Mouse (Mus musculus) forebrain, embryonic 15.5 days (tissue): ENCODE data around the gene Ly6g6d. TPM values are rescaled to one million over a fixed set of nuclear protein-coding genes. Genes with fewer than 3 reads are reported as not detected.
"Not testable (repeated sequence)": the region's sequence is repeated elsewhere in the genome, so short reads cannot be mapped to it uniquely, and the experiment has no call there.

ENCODE experiments used
- ATAC-seq: fragments of 200-750 bp; cut with Nextera tagmentation; replicated peaks from 2 replicates; pipeline ENCODE4 v1.8.0; 2017; ENCODE audit warnings: mild to moderate bottlenecking, moderate TSS enrichment, moderate library complexity
- H3K27ac ChIP-seq: fragments of 300-500 bp; sonication (generic); replicated peaks from 2 replicates; pipeline ENCODE4 v1.5.1; 2015; ENCODE audit warnings: mild to moderate bottlenecking, inconsistent platforms
- H3K27me3 ChIP-seq: fragments of 300-500 bp; sonication (generic); 2 replicates; pipeline ENCODE4 v1.6.1; 2015; ENCODE audit warnings: inconsistent platforms
- H3K36me3 ChIP-seq: fragments of 300-500 bp; sonication (generic); 2 replicates; pipeline ENCODE4 v1.6.1; 2015; ENCODE audit warnings: mild to moderate bottlenecking, inconsistent platforms
- H3K4me1 ChIP-seq: fragments of 300-500 bp; sonication (generic); 2 replicates; pipeline ENCODE4 v1.6.1; 2015; ENCODE audit warnings: inconsistent platforms
- H3K4me2 ChIP-seq: fragments of 300-500 bp; sonication (generic); replicated peaks from 2 replicates; pipeline ENCODE4 v1.6.1; 2015; ENCODE audit warnings: mild to moderate bottlenecking, inconsistent platforms
- H3K4me3 ChIP-seq: fragments of 300-500 bp; sonication (generic); 2 replicates; pipeline ENCODE4 v1.5.1; 2015; ENCODE audit warnings: mild to moderate bottlenecking, inconsistent platforms
- H3K9ac ChIP-seq: fragments of 300-500 bp; sonication (generic); replicated peaks from 2 replicates; pipeline ENCODE4 v1.6.1; 2015; ENCODE audit warnings: mild to moderate bottlenecking, inconsistent platforms
- H3K9me3 ChIP-seq: fragments of 300-500 bp; sonication (generic); 2 replicates; pipeline ENCODE4 v1.6.1; 2016; ENCODE audit warnings: inconsistent platforms
- WGBS: fragments of 180-500 bp; shearing (Covaris S2); methylation state at CpG from one replicate; pipeline ENCODE4 v1.1.7; 2015; ENCODE audit warnings: mixed read lengths; 5-methylcytosine and 5-hydroxymethylcytosine counted together
- polyA plus RNA-seq: library from polyadenylated mRNA; unstranded; fragments of >200 nt; fragmentation: Nextera tagmentation; extraction: Ambion mirVana; gene quantifications from 2 replicates; pipeline ENCODE4 v1.2.1, GENCODE M21; 2015

The Ly6g6d gene
- polyA plus RNA-seq, 1 experiment from 2014 or later, result 0.46 TPM

GRCm38 (mm10) chr17:35033703-35034102, 44.2 kb downstream of the Ly6g6d start:
- WGBS, result 89% methylated on average over 1 of the region's 1 CpGs
- not testable (repeated sequence) for H3K27me3 ChIP-seq, H3K27ac ChIP-seq, H3K4me3 ChIP-seq, ATAC-seq, H3K9ac ChIP-seq, H3K4me2 ChIP-seq, H3K9me3 ChIP-seq, H3K36me3 ChIP-seq, H3K4me1 ChIP-seq

- peaks cover 14% of the 10 kb centered on the region for H3K4me1 ChIP-seq
- WGBS, result 76% methylated on average over 8 of the region's 8 CpGs
- no peaks in the 10 kb centered on the region for H3K36me3 ChIP-seq
- no peaks in the 10 kb centered on the region for H3K27me3 ChIP-seq
- no peaks in the 10 kb centered on the region for H3K9me3 ChIP-seq
- no peak overlapping the region for H3K4me2 ChIP-seq
- no peak overlapping the region for H3K4me3 ChIP-seq
- ATAC-seq, result no peak
- no peak overlapping the region for H3K9ac ChIP-seq
- H3K27ac ChIP-seq, result no peak overlapping the region
Observed at GRCm38 (mm10) chr17:35032323-35032870, 45.5 kb downstream of the Ly6g6d start.

GRCm38 (mm10) chr17:35031880-35032279, 46.0 kb downstream of the Ly6g6d start:
- Histone ChIP-seq H3K4me3 (no peak overlapping the region), H3K9ac (no peak overlapping the region), H3K9me3 (no peaks in the 10 kb centered on the region), H3K27me3 (no peaks in the 10 kb centered on the region), H3K4me1 (peaks cover 19% of the 10 kb centered on the region), H3K4me2 (no peak overlapping the region), H3K36me3 (no peaks in the 10 kb centered on the region), H3K27ac (no peak overlapping the region)
- WGBS, result 90% methylated on average over 7 of the region's 7 CpGs
- no peak for ATAC-seq

GRCm38 (mm10) chr17:35031272-35031671, 46.6 kb downstream of the Ly6g6d start:
- Histone ChIP-seq H3K9ac (no peak overlapping the region), H3K27ac (no peak overlapping the region), H3K36me3 (no peaks in the 10 kb centered on the region), H3K4me2 (no peak overlapping the region), H3K27me3 (no peaks in the 10 kb centered on the region), H3K4me3 (no peak overlapping the region), H3K4me1 (peaks cover 24% of the 10 kb centered on the region), H3K9me3 (no peaks in the 10 kb centered on the region)
- no peak for ATAC-seq
- WGBS, result 89% methylated on average over 11 of the region's 11 CpGs

- Histone ChIP-seq H3K9ac (no peak overlapping the region), H3K36me3 (no peaks in the 10 kb centered on the region), H3K27ac (no peak overlapping the region), H3K4me2 (peak overlapping the region; percentile 13; the same call in 1 of the 2 replicates), H3K27me3 (no peaks in the 10 kb centered on the region), H3K9me3 (no peaks in the 10 kb centered on the region), H3K4me3 (no peak overlapping the region), H3K4me1 (peaks cover 29% of the 10 kb centered on the region)
- ATAC-seq, result no peak
- 34% methylated on average over 19 of the region's 19 CpGs for WGBS
Observed at GRCm38 (mm10) chr17:35029691-35030532, 48.0 kb downstream of the Ly6g6d start.

GRCm38 (mm10) chr17:35028315-35028714, 49.5 kb downstream of the Ly6g6d start:
- H3K9ac ChIP-seq, result 0 out of 2 replicates have a peak overlapping the region, but pooled peaks have one; percentile 3
- WGBS, result 82% methylated on average over 2 of the region's 2 CpGs
- no peaks in the 10 kb centered on the region for H3K9me3 ChIP-seq
- H3K27me3 ChIP-seq, result no peaks in the 10 kb centered on the region
- H3K4me2 ChIP-seq, result no peak overlapping the region
- ATAC-seq, result no peak
- no peak overlapping the region for H3K4me3 ChIP-seq
- H3K4me1 ChIP-seq, result peaks cover 29% of the 10 kb centered on the region
- no peaks in the 10 kb centered on the region for H3K36me3 ChIP-seq
- 0 out of 2 replicates have a peak overlapping the region, but pooled peaks have one; percentile 66 for H3K27ac ChIP-seq

- no peaks in the 10 kb centered on the region for H3K9me3 ChIP-seq
- H3K27me3 ChIP-seq, result no peaks in the 10 kb centered on the region
- peak within 1 kb of the TSS; percentile 2; the same call in 1 of the 2 replicates for H3K4me2 ChIP-seq
- H3K9ac ChIP-seq, result peak within 1 kb of the TSS; percentile 12; the same call in 1 of the 2 replicates
- peak; percentile 84 for ATAC-seq
- peak within 1 kb of the TSS; percentile 66 for H3K27ac ChIP-seq
- 32% methylated on average over 13 of the region's 13 CpGs for WGBS
- no peaks in the 10 kb centered on the region for H3K36me3 ChIP-seq
- H3K4me1 ChIP-seq, result peaks cover 29% of the 10 kb centered on the region
- no peak within 1 kb of the TSS for H3K4me3 ChIP-seq
Observed at GRCm38 (mm10) chr17:35027277-35028068, 50.4 kb downstream of the Ly6g6d start, which contains the start of gene Sapcd1. Gene Sapcd1, minus strand, starts transcription at chr17:35028016.

GRCm38 (mm10) chr17:35026206-35026605, 51.7 kb downstream of the Ly6g6d start:
- Histone ChIP-seq H3K4me3 (no peak overlapping the region), H3K4me1 (peaks cover 36% of the 10 kb centered on the region), H3K27ac (peak overlapping the region; percentile 66; the same call in 1 of the 2 replicates), H3K27me3 (no peaks in the 10 kb centered on the region), H3K4me2 (no peak overlapping the region), H3K9me3 (no peaks in the 10 kb centered on the region), H3K36me3 (no peaks in the 10 kb centered on the region), H3K9ac (no peak overlapping the region)
- WGBS, result 82% methylated on average over 5 of the region's 5 CpGs
- no peak for ATAC-seq

- Histone ChIP-seq H3K27me3 (no peaks in the 10 kb centered on the region), H3K4me3 (no peak overlapping the region), H3K36me3 (no peaks in the 10 kb centered on the region), H3K4me1 (peaks cover 34% of the 10 kb centered on the region), H3K4me2 (no peak overlapping the region), H3K9me3 (no peaks in the 10 kb centered on the region), H3K9ac (no peak overlapping the region), H3K27ac (no peak overlapping the region)
- WGBS, result 74% methylated on average over 7 of the region's 10 CpGs
- ATAC-seq, result no peak
Observed at GRCm38 (mm10) chr17:35024691-35025488, 53.0 kb downstream of the Ly6g6d start.

GRCm38 (mm10) chr17:35024261-35024660, 53.6 kb downstream of the Ly6g6d start:
- Histone ChIP-seq H3K4me2 (no peak overlapping the region), H3K4me1 (peaks cover 29% of the 10 kb centered on the region), H3K9ac (no peak overlapping the region), H3K36me3 (no peaks in the 10 kb centered on the region), H3K27me3 (no peaks in the 10 kb centered on the region), H3K4me3 (no peak overlapping the region), H3K9me3 (no peaks in the 10 kb centered on the region), H3K27ac (no peak overlapping the region)
- ATAC-seq, result no peak
- 79% methylated on average over 13 of the region's 13 CpGs for WGBS

GRCm38 (mm10) chr17:35023756-35024155, 54.1 kb downstream of the Ly6g6d start:
- Histone ChIP-seq H3K4me2 (no peak overlapping the region), H3K4me1 (peaks cover 29% of the 10 kb centered on the region), H3K9ac (no peak overlapping the region), H3K36me3 (no peaks in the 10 kb centered on the region), H3K27ac (no peak overlapping the region), H3K4me3 (no peak overlapping the region), H3K9me3 (no peaks in the 10 kb centered on the region), H3K27me3 (no peaks in the 10 kb centered on the region)
- ATAC-seq, result no peak
- WGBS, result 92% methylated on average over 4 of the region's 4 CpGs
